Mouse (Mus musculus) ES-Bruce4 (cell line): ENCODE results near the gene Vps53.

Source experiments
- CTCF ChIP-seq: IDR thresholded peaks from one replicate; pipeline ENCODE4 v1.8.1; 2011; ENCODE audit warnings: low read depth, low read length
- EP300 ChIP-seq: IDR thresholded peaks from 2 replicates; pipeline ENCODE4 v1.6.1; 2011; ENCODE audit warnings: low read depth, low read length; ENCODE audit not compliant: insufficient read depth
- POLR2A ChIP-seq: IDR thresholded peaks from one replicate; pipeline ENCODE4 v1.8.1; 2011; ENCODE audit warnings: low read length; ENCODE audit not compliant: insufficient read depth

GRCm38 (mm10) chr11:76033359-76033758 lies 146.1 kb downstream of the Vps53 start:
- TF ChIP-seq CTCF (no peak), EP300 (no peak), POLR2A (no peak)
